Mouse (Mus musculus) stomach, postnatal 0 days (tissue): ENCODE measurements around the gene Iqca. TPM values are rescaled to one million over a fixed set of nuclear protein-coding genes. Genes with fewer than 3 reads are reported as not detected.

Experiments used
- ATAC-seq: fragments of 200-750 bp; cut with Nextera tagmentation; 2 replicates; pipeline ENCODE4 v1.8.0; 2017; ENCODE audit not compliant: low FRiP score, low TSS enrichment
- DNase-seq: peaks from one replicate; pipeline ENCODE4 v3.0.0-alpha.2; 2016; ENCODE audit warnings: low spot score
- H3K27ac ChIP-seq: fragments of 300-500 bp; sonication (generic); replicated peaks from 2 replicates; pipeline ENCODE4 v1.5.1; 2014; ENCODE audit warnings: mild to moderate bottlenecking, control low read depth
- H3K27me3 ChIP-seq: fragments of 300-500 bp; sonication (generic); 2 replicates; pipeline ENCODE4 v1.6.1; 2014; ENCODE audit warnings: low read length; ENCODE audit not compliant: control insufficient read depth, insufficient read depth
- H3K36me3 ChIP-seq: fragments of 300-500 bp; sonication (generic); 2 replicates; pipeline ENCODE4 v1.6.1; 2014; ENCODE audit warnings: low read length, mixed read lengths; ENCODE audit not compliant: control insufficient read depth, insufficient read depth
- H3K4me1 ChIP-seq: fragments of 300-500 bp; sonication (generic); replicated peaks from 2 replicates; pipeline ENCODE4 v1.6.1; 2014; ENCODE audit warnings: antibody characterized with exemption; ENCODE audit not compliant: control insufficient read depth, insufficient read depth
- H3K4me2 ChIP-seq: fragments of 300-500 bp; sonication (generic); replicated peaks from 2 replicates; pipeline ENCODE4 v1.6.1; 2014; ENCODE audit warnings: low read depth, mild to moderate bottlenecking, control low read depth, moderate library complexity
- H3K4me3 ChIP-seq: fragments of 300-500 bp; sonication (generic); 2 replicates; pipeline ENCODE4 v1.5.1; 2014; ENCODE audit warnings: low read depth, low read length, control low read depth
- H3K9ac ChIP-seq: fragments of 300-500 bp; sonication (generic); 2 replicates; pipeline ENCODE4 v1.6.1; 2014; ENCODE audit warnings: mild to moderate bottlenecking, low read length, control low read depth, mixed read lengths
- H3K9me3 ChIP-seq: fragments of 300-500 bp; sonication (generic); 2 replicates; pipeline ENCODE4 v1.6.1; 2016; ENCODE audit warnings: low read length; ENCODE audit not compliant: control insufficient read depth
- CTCF ChIP-seq: IDR thresholded peaks from 2 replicates; pipeline ENCODE4 v1.5.1; 2016; ENCODE audit warnings: antibody characterized with exemption, low read depth, mild to moderate bottlenecking, moderate library complexity
- EP300 ChIP-seq: optimal IDR thresholded peaks from 2 replicates; pipeline ENCODE3; 2016; ENCODE audit warnings: antibody characterized with exemption
- WGBS: fragments of 180-500 bp; shearing (Covaris S2); extraction: QIAGEN DNeasy Blood & Tissue Kit; methylation state at CpG from one replicate; pipeline ENCODE4 v1.1.7; 2014; 5-methylcytosine and 5-hydroxymethylcytosine counted together
- polyA plus RNA-seq: library from polyadenylated mRNA; unstranded; fragments of >200 nt; fragmentation: Nextera tagmentation; extraction: Ambion mirVana; gene quantifications from 2 replicates; pipeline ENCODE4 v1.2.1, GENCODE M21; 2015

The Iqca gene
- polyA plus RNA-seq, 1 experiment from 2014 or later: not detected

DNA sequence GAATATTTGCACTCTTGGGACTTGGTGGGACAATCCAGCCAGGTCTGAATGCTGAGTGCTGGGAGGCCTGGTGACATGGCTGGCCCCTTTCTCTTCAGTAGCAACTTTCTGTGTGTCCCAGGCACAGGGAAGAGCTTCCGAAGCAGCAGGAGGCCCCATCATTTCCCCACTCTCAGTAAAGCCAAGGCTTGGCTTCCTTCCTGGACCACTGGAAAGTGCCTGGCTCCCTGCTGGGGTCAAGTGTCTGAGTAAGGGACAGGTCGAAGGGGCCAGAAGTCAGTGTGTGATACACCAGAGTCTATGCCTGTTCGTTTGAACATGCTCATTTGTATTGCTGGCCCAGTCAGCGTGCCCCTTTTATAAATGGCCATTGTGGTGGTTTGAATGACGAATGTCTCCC is 152.2 kb downstream of the Iqca start:
- Histone ChIP-seq H3K9ac (no peak overlapping the region), H3K36me3 (no peaks in the 10 kb centered on the region), H3K27me3 (0 out of 2 replicates have a peak, but pooled peaks cover 2% of the 10 kb centered on the region), H3K4me1 (no peaks in the 10 kb centered on the region), H3K4me3 (no peak overlapping the region), H3K4me2 (no peak overlapping the region), H3K9me3 (no peaks in the 10 kb centered on the region), H3K27ac (no peak overlapping the region)
- ATAC-seq (no peak), DNase-seq (no peak)
- 49% methylated on average over 5 of the region's 5 CpGs for WGBS
- no peak for TF ChIP-seq EP300
- TF ChIP-seq CTCF: no peak

DNA sequence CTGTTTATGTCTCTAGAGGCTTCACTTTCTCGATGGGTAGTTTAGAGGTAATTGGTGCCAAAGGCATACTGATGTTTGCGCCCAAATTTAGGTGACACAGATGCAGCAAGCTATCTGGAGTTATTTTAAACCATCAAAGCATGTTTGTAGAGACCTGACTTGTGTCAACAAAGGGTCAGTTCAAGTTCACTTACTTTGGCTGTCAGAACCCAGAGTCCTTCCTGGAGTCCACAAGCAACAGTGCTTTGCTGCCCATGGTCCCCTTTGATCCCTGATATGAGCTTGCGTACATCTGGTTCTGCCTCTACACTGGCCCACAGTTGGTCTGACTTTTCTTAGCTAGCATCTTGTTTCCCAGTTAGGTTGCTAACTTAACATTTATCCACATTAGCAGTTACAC is 153.3 kb downstream of the Iqca start:
- 66% methylated on average over 3 of the region's 3 CpGs for WGBS

DNA sequence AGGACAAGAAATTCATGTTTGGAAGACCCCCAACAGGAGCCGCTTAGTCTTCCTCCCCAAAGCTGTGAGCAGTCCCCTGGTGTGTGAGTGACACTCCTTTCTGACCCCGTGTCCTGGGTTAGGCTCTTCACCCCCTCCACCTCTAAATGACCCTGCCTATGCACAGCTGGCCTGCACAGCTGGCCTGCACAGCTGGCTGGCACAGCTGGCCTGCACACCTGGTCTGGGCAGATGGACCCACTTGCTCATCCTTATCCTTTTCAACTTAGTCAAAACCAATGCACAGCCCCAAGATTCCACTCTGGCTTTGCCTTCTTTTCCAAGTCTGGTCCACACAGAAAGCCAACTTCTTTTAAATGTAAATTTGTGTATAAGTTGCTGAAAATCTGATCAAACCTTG is 154.5 kb downstream of the Iqca start:
- no peaks in the 10 kb centered on the region for H3K36me3 ChIP-seq
- ATAC-seq: no peak
- no peak overlapping the region for H3K4me3 ChIP-seq
- no peak overlapping the region for H3K27ac ChIP-seq
- DNase-seq: no peak
- 0 out of 2 replicates have a peak, but pooled peaks cover 2% of the 10 kb centered on the region for H3K27me3 ChIP-seq
- no peak overlapping the region for H3K9ac ChIP-seq
- WGBS: 69% methylated on average over 2 of the region's 2 CpGs
- no peaks in the 10 kb centered on the region for H3K4me1 ChIP-seq
- TF ChIP-seq CTCF: no peak
- TF ChIP-seq EP300: no peak
- no peaks in the 10 kb centered on the region for H3K9me3 ChIP-seq
- H3K4me2 ChIP-seq: no peak overlapping the region

More for the DNA sequence above, 153.3 kb downstream of the Iqca start:
- no peak overlapping the region for H3K9ac ChIP-seq
- H3K4me3 ChIP-seq: no peak overlapping the region
- DNase-seq: no peak
- H3K4me2 ChIP-seq: no peak overlapping the region
- no peaks in the 10 kb centered on the region for H3K36me3 ChIP-seq
- no peaks in the 10 kb centered on the region for H3K9me3 ChIP-seq
- no peak overlapping the region for H3K27ac ChIP-seq
- TF ChIP-seq CTCF: no peak
- no peak for TF ChIP-seq EP300
- 0 out of 2 replicates have a peak, but pooled peaks cover 2% of the 10 kb centered on the region for H3K27me3 ChIP-seq
- ATAC-seq: no peak
- no peaks in the 10 kb centered on the region for H3K4me1 ChIP-seq

DNA sequence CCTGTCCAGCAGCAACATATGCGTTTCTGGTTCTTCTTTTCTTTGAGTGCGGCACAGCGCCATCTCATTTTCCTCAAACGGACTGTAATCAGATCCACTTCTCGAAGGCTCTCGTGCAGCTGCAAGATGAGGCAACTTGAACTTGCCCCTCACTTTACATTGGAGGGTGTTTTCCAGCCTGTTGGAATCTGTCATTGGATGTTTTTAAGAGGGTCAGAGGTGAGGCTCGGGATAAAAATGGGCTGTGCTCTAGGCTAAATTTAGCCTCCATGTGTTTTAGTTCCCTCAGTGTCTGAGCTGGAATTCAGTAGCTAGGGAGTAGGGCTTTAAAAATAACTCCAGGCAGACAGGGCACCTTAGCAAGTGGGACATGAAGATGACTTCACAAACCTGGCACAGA is 155.1 kb downstream of the Iqca start:
- no peak; the same call in 1 of the 2 replicates for ATAC-seq
- 31% methylated on average over 7 of the region's 7 CpGs for WGBS
- Histone ChIP-seq H3K27ac (no peak overlapping the region), H3K4me1 (no peaks in the 10 kb centered on the region), H3K9ac (no peak overlapping the region), H3K4me2 (no peak overlapping the region), H3K4me3 (no peak overlapping the region), H3K36me3 (no peaks in the 10 kb centered on the region), H3K27me3 (peaks cover 5% of the 10 kb centered on the region; the same call in 1 of the 2 replicates), H3K9me3 (no peaks in the 10 kb centered on the region)
- TF ChIP-seq CTCF (no peak), EP300 (no peak)
- DNase-seq: no peak

DNA sequence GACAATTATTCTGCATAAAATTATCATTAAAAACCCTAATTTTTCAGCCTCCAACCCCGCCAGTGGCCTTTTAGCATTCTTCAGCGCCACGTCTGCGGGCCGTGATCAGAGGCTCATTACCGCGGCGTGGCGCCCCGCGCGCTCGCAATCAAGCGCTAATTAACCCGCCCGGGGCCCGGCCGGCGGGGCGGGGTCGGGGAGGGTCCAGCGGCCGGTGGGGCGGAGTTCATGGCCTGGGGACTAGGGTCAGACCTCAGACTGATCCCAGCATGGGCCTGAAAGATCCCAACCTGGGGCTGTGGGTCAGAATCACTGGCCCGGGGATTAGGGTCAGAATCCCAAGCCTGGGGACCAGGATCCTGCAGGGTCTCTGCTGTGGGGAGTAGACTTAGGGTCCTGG is 160.9 kb downstream of the Iqca start:
- Histone ChIP-seq H3K9me3 (no peaks in the 10 kb centered on the region), H3K4me3 (no peak overlapping the region), H3K27ac (no peak overlapping the region), H3K36me3 (no peaks in the 10 kb centered on the region), H3K27me3 (peaks cover 7% of the 10 kb centered on the region; the same call in 1 of the 2 replicates), H3K4me1 (no peaks in the 10 kb centered on the region), H3K9ac (no peak overlapping the region), H3K4me2 (no peak overlapping the region)
- no peak for TF ChIP-seq EP300
- TF ChIP-seq CTCF: no peak
- no peak for DNase-seq
- WGBS: 7% methylated on average over 25 of the region's 25 CpGs
- no peak for ATAC-seq

Other genes with a start within 250 kb of the Iqca start
- gene Gbx2, start 222.2 kb downstream of the Iqca start, polyA plus RNA-seq: not detected in 2 replicates
- 0.02 TPM in 1 of 2 replicates, not detected in the other for gene Asb18, start 138.7 kb downstream of the Iqca start, polyA plus RNA-seq
- gene Ackr3, start 50.6 kb upstream of the Iqca start, polyA plus RNA-seq: 14.6 and 15.6 TPM in 2 replicates